Mouse (Mus musculus) adrenal gland, postnatal 4 days (tissue): ENCODE measurements around the gene Tspan5. TPM values are rescaled to one million over a fixed set of nuclear protein-coding genes. Genes with fewer than 3 reads are reported as not detected.
A peak's percentile ranks its signal among the peaks of the same experiment; 100 is the strongest.

Experiments
- DNase-seq, 2 experiments: peaks; one replicate each; pipeline ENCODE4 v3.0.0; 2021 to 2022; ENCODE audit warnings: low spot score in 2 of 2, mixed read lengths in 2 of 2
- total RNA-seq, 2 experiments: library from RNA; stranded (reverse); gene quantifications; 2 replicates each; pipeline ENCODE4 v1.2.3; 2021

Tspan5 gene
- total RNA-seq, 2 experiments from 2014 or later = 39.3 to 40.5 TPM

- DNase-seq = peak; percentile 40 to 58
These were observed 1.2 kb downstream of the Tspan5 start for GRCm38 (mm10) chr3:138743061-138743671.

- DNase-seq = no peak
These were observed 2.2 kb downstream of the Tspan5 start for GRCm38 (mm10) chr3:138744030-138744774.

- DNase-seq = no peak
These were observed 3.1 kb downstream of the Tspan5 start for GRCm38 (mm10) chr3:138745091-138745490.

- no peak for DNase-seq
These were observed 3.6 kb downstream of the Tspan5 start for GRCm38 (mm10) chr3:138745596-138745995.

GRCm38 (mm10) chr3:138746556-138746955 lies 4.6 kb downstream of the Tspan5 start:
- no peak for DNase-seq

GRCm38 (mm10) chr3:138747035-138747434 lies 5.0 kb downstream of the Tspan5 start:
- no peak for DNase-seq

- no peak for DNase-seq
These were observed 6.0 kb downstream of the Tspan5 start for GRCm38 (mm10) chr3:138747985-138748384.

- no peak for DNase-seq
These were observed 7.7 kb downstream of the Tspan5 start for GRCm38 (mm10) chr3:138749645-138750044.

GRCm38 (mm10) chr3:138751328-138751727 lies 9.3 kb downstream of the Tspan5 start:
- no peak for DNase-seq

GRCm38 (mm10) chr3:138752056-138752455 lies 10.1 kb downstream of the Tspan5 start:
- no peak for DNase-seq

- no peak for DNase-seq
These were observed 10.8 kb downstream of the Tspan5 start for GRCm38 (mm10) chr3:138752769-138753168.

GRCm38 (mm10) chr3:138753182-138753885 lies 11.3 kb downstream of the Tspan5 start:
- no peak for DNase-seq

GRCm38 (mm10) chr3:138754328-138754727 lies 12.3 kb downstream of the Tspan5 start:
- DNase-seq = no peak

GRCm38 (mm10) chr3:138757283-138757682 lies 15.3 kb downstream of the Tspan5 start:
- DNase-seq = no peak

- no peak for DNase-seq
These were observed 18.1 kb downstream of the Tspan5 start for GRCm38 (mm10) chr3:138759968-138760684.

GRCm38 (mm10) chr3:138760685-138761119 lies 18.7 kb downstream of the Tspan5 start:
- DNase-seq = no peak

- DNase-seq = no peak
These were observed 19.5 kb downstream of the Tspan5 start for GRCm38 (mm10) chr3:138761531-138761930.

GRCm38 (mm10) chr3:138763941-138764340 lies 21.9 kb downstream of the Tspan5 start:
- DNase-seq = no peak

- no peak for DNase-seq
These were observed 22.8 kb downstream of the Tspan5 start for GRCm38 (mm10) chr3:138764782-138765181.

GRCm38 (mm10) chr3:138767034-138767433 lies 25.0 kb downstream of the Tspan5 start:
- no peak for DNase-seq

- no peak for DNase-seq
These were observed 26.6 kb downstream of the Tspan5 start for GRCm38 (mm10) chr3:138768541-138769093.
